Mouse (Mus musculus) liver, adult 2 months (tissue): ENCODE results near the gene Bnipl. TPM values are rescaled to one million over a fixed set of nuclear protein-coding genes. Genes with fewer than 3 reads are reported as not detected.

Source experiments
- DNase-seq: peaks from one replicate; pipeline ENCODE4 v3.0.0-alpha.2; 2011; ENCODE audit warnings: low read depth, low spot score; ENCODE audit errors: extremely low read depth
- H3K27ac ChIP-seq: fragments of 200-500 bp; replicated peaks from 2 replicates; pipeline ENCODE4 v1.5.1; 2012; ENCODE audit warnings: low read depth, mild to moderate bottlenecking, control low read depth, inconsistent platforms, low read length; ENCODE audit not compliant: insufficient read depth
- H3K27me3 ChIP-seq: fragments of 200-500 bp; 2 replicates; pipeline ENCODE4 v1.6.1; 2012; ENCODE audit warnings: mild to moderate bottlenecking, moderate library complexity, low read length, inconsistent platforms; ENCODE audit not compliant: control insufficient read depth, insufficient read depth
- H3K36me3 ChIP-seq: fragments of 200-500 bp; 2 replicates; pipeline ENCODE4 v1.6.1; 2012; ENCODE audit warnings: low read length, inconsistent platforms; ENCODE audit not compliant: control insufficient read depth, insufficient read depth
- H3K4me1 ChIP-seq: fragments of 200-500 bp; 2 replicates; pipeline ENCODE4 v1.6.1; 2011; ENCODE audit warnings: low read length; ENCODE audit not compliant: control insufficient read depth, insufficient read depth
- H3K4me3 ChIP-seq: fragments of 200-500 bp; 2 replicates; pipeline ENCODE4 v1.5.1; 2011; ENCODE audit warnings: low read depth, mild to moderate bottlenecking, control low read depth, low read length, moderate library complexity; ENCODE audit not compliant: insufficient read depth
- H3K79me2 ChIP-seq: fragments of 200-500 bp; 2 replicates; pipeline ENCODE4 v1.6.1; 2012; ENCODE audit warnings: inconsistent platforms, mild to moderate bottlenecking, low read length, moderate library complexity; ENCODE audit not compliant: control insufficient read depth, insufficient read depth
- H3K9ac ChIP-seq: fragments of 200-500 bp; 2 replicates; pipeline ENCODE4 v1.6.1; 2012; ENCODE audit warnings: low read depth, mild to moderate bottlenecking, control low read depth, inconsistent platforms, low read length
- CTCF ChIP-seq: fragments of 200-500 bp; IDR thresholded peaks from 2 replicates; pipeline ENCODE4 v1.5.1; 2011; ENCODE audit warnings: low read depth, low read length, control low read depth
- POLR2A ChIP-seq: fragments of 200-500 bp; IDR thresholded peaks from 2 replicates; pipeline ENCODE4 v1.6.1; 2011; ENCODE audit warnings: low read length, control low read depth; ENCODE audit not compliant: insufficient read depth; ENCODE audit errors: extremely low read depth
- WGBS: fragments of 180-500 bp; shearing (Covaris S2); methylation state at CpG from one replicate; pipeline ENCODE4 v1.1.7; 2018; 5-methylcytosine and 5-hydroxymethylcytosine counted together
- polyA plus RNA-seq: library from polyadenylated mRNA; depleted of rRNA; stranded (reverse); fragments of >200 nt; gene quantifications from 2 replicates; pipeline ENCODE4 v1.2.3, GENCODE M21; 2012
- total RNA-seq: library from RNA; depleted of rRNA; stranded (reverse); fragments of >200 nt; gene quantifications from 2 replicates; pipeline ENCODE4 v1.2.3, GENCODE M21; 2014

The Bnipl gene
- total and polyA plus RNA-seq, 2 experiments: 0.16 TPM; not detected in 1

GRCm38 (mm10) chr3:95269789-95270188, 18.8 kb upstream of the Bnipl start:
- DNase-seq: peak; percentile 64
- TF ChIP-seq CTCF (no peak), POLR2A (no peak)
- Histone ChIP-seq H3K4me1 (peaks cover 6% of the 10 kb centered on the region; the same call in 1 of the 2 replicates), H3K36me3 (peaks cover 3% of the 10 kb centered on the region; the same call in 1 of the 2 replicates), H3K79me2 (peaks cover 6% of the 10 kb centered on the region; the same call in 1 of the 2 replicates), H3K9ac (no peak overlapping the region), H3K4me3 (no peak overlapping the region), H3K27me3 (no peaks in the 10 kb centered on the region), H3K27ac (no peak overlapping the region)
- 53% methylated on average over 5 of the region's 5 CpGs for WGBS

DNA sequence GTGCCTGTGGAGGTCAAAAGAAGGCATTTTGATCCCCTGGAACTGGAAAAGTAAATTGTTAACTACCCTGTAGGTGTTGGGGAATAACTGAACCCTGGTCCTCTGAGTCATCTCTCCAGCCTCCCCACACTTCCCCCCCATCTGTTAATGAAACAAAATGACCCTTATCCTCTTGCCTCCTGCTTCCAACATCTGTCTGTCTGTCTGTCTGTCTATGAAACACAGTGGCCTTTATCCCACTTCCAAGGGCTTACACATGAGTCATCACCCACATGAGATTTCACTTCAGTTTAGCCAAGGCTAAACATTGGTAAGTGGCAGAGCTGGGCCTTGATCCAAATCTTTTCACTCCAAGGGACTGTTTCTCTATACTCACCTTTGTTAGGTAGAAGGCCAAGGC, 16.9 kb upstream of the Bnipl start:
- TF ChIP-seq CTCF (no peak), POLR2A (no peak)
- H3K36me3 ChIP-seq: peaks cover 6% of the 10 kb centered on the region; the same call in 1 of the 2 replicates
- H3K4me3 ChIP-seq: no peak overlapping the region
- 0 out of 2 replicates have a peak, but pooled peaks cover 4% of the 10 kb centered on the region for H3K79me2 ChIP-seq
- no peak overlapping the region for H3K9ac ChIP-seq
- peak; percentile 83 for DNase-seq
- H3K27ac ChIP-seq: peak overlapping the region; percentile 32; the same call in 1 of the 2 replicates
- H3K27me3 ChIP-seq: no peaks in the 10 kb centered on the region
- peaks cover 13% of the 10 kb centered on the region for H3K4me1 ChIP-seq

GRCm38 (mm10) chr3:95266052-95266451, 15.1 kb upstream of the Bnipl start:
- H3K4me3 ChIP-seq: no peak overlapping the region
- no peaks in the 10 kb centered on the region for H3K27me3 ChIP-seq
- H3K27ac ChIP-seq: no peak overlapping the region
- peaks cover 15% of the 10 kb centered on the region for H3K36me3 ChIP-seq
- H3K9ac ChIP-seq: no peak overlapping the region
- H3K4me1 ChIP-seq: peaks cover 14% of the 10 kb centered on the region
- TF ChIP-seq POLR2A (no peak), CTCF (no peak)
- 98% methylated on average over 3 of the region's 3 CpGs for WGBS
- DNase-seq: no peak
- 0 out of 2 replicates have a peak, but pooled peaks cover 4% of the 10 kb centered on the region for H3K79me2 ChIP-seq

DNA sequence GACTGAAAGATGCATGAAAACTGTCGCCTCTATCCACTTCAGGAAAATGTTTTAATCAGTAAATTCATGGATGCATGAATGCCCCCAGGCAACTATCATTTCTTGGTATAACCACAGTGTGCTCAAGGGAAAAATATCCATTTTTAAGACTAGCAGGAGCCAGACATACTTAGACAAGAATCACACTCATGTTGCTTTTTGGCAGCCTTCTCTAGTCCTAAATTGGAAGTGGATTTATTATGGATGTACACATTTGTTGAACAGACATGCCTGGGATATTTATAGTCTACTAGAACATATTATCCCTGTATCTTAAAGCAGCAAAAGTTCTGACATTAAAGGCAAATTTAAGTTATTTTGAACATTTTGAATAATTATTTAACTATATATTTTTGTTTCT, 13.7 kb upstream of the Bnipl start:
- no peak for DNase-seq
- H3K9ac ChIP-seq: no peak overlapping the region
- no peak for TF ChIP-seq POLR2A
- TF ChIP-seq CTCF: no peak
- no peaks in the 10 kb centered on the region for H3K27me3 ChIP-seq
- H3K4me3 ChIP-seq: no peak overlapping the region
- H3K27ac ChIP-seq: no peak overlapping the region
- 89% methylated on average over 1 of the region's 1 CpGs for WGBS
- peaks cover 19% of the 10 kb centered on the region for H3K36me3 ChIP-seq
- H3K79me2 ChIP-seq: no peaks in the 10 kb centered on the region
- H3K4me1 ChIP-seq: peaks cover 10% of the 10 kb centered on the region

GRCm38 (mm10) chr3:95263089-95263739, 12.2 kb upstream of the Bnipl start:
- Histone ChIP-seq H3K27me3 (no peaks in the 10 kb centered on the region), H3K9ac (peak overlapping the region; percentile 22), H3K4me1 (peaks cover 10% of the 10 kb centered on the region), H3K4me3 (no peak overlapping the region), H3K79me2 (no peaks in the 10 kb centered on the region), H3K27ac (peak overlapping the region; percentile 48), H3K36me3 (peaks cover 29% of the 10 kb centered on the region)
- no peak for TF ChIP-seq POLR2A
- peak; percentile 87 for TF ChIP-seq CTCF
- WGBS: 30% methylated on average over 11 of the region's 11 CpGs
- peak; percentile 87 for DNase-seq

GRCm38 (mm10) chr3:95261975-95262374, 11.0 kb upstream of the Bnipl start:
- H3K36me3 ChIP-seq: peaks cover 38% of the 10 kb centered on the region
- 94% methylated on average over 4 of the region's 4 CpGs for WGBS
- no peak overlapping the region for H3K4me3 ChIP-seq
- H3K79me2 ChIP-seq: no peaks in the 10 kb centered on the region
- no peak for DNase-seq
- no peak overlapping the region for H3K27ac ChIP-seq
- TF ChIP-seq CTCF (no peak), POLR2A (no peak)
- no peaks in the 10 kb centered on the region for H3K27me3 ChIP-seq
- no peak overlapping the region for H3K9ac ChIP-seq
- H3K4me1 ChIP-seq: peaks cover 7% of the 10 kb centered on the region
